Mouse (Mus musculus) kidney, embryonic 14.5 days (tissue): Measurements from ENCODE around the gene Spata45. TPM values are rescaled to one million over a fixed set of nuclear protein-coding genes. Genes with fewer than 3 reads are reported as not detected.
A peak's percentile ranks its signal among the peaks of the same experiment; 100 is the strongest.

ENCODE experiments used
- ATAC-seq: fragments of 200-750 bp; cut with Nextera tagmentation; 2 replicates; pipeline ENCODE4 v1.8.0; 2017; ENCODE audit warnings: moderate number of reproducible peaks, mild to moderate bottlenecking, moderate TSS enrichment, moderate library complexity; ENCODE audit not compliant: low FRiP score, low TSS enrichment
- H3K27ac ChIP-seq: fragments of 300-500 bp; sonication (generic); 2 replicates; pipeline ENCODE4 v1.5.1; 2014; ENCODE audit warnings: low read depth, mild to moderate bottlenecking, low read length, moderate library complexity, mixed read lengths
- H3K27me3 ChIP-seq: fragments of 300-500 bp; sonication (generic); 2 replicates; pipeline ENCODE4 v1.6.1; 2014; ENCODE audit warnings: mild to moderate bottlenecking, low read length; ENCODE audit not compliant: control insufficient read depth, insufficient read depth
- H3K36me3 ChIP-seq: fragments of 300-500 bp; sonication (generic); 2 replicates; pipeline ENCODE4 v1.6.1; 2014; ENCODE audit warnings: low read length, mixed read lengths; ENCODE audit not compliant: control insufficient read depth, insufficient read depth
- H3K4me1 ChIP-seq: fragments of 300-500 bp; sonication (generic); 2 replicates; pipeline ENCODE4 v1.6.1; 2014; ENCODE audit warnings: low read length, mixed read lengths; ENCODE audit not compliant: control insufficient read depth, insufficient read depth
- H3K4me2 ChIP-seq: fragments of 300-500 bp; sonication (generic); replicated peaks from 2 replicates; pipeline ENCODE4 v1.6.1; 2014; ENCODE audit warnings: low read depth, mild to moderate bottlenecking, low read length
- H3K4me3 ChIP-seq: fragments of 300-500 bp; sonication (generic); 2 replicates; pipeline ENCODE4 v1.5.1; 2014; ENCODE audit warnings: mild to moderate bottlenecking, low read length
- H3K9ac ChIP-seq: fragments of 300-500 bp; sonication (generic); 2 replicates; pipeline ENCODE4 v1.6.1; 2014; ENCODE audit warnings: low read depth, mild to moderate bottlenecking, low read length, moderate library complexity
- H3K9me3 ChIP-seq: fragments of 300-500 bp; sonication (generic); 2 replicates; pipeline ENCODE4 v1.6.1; 2016; ENCODE audit warnings: low read length; ENCODE audit not compliant: control insufficient read depth
- WGBS: fragments of 180-500 bp; shearing (Covaris S2); extraction: QIAGEN DNeasy Blood & Tissue Kit; methylation state at CpG from one replicate; pipeline ENCODE4 v1.1.7; 2014; 5-methylcytosine and 5-hydroxymethylcytosine counted together
- polyA plus RNA-seq: library from polyadenylated mRNA; unstranded; fragments of >200 nt; fragmentation: Nextera tagmentation; extraction: Ambion mirVana; gene quantifications from 2 replicates; pipeline ENCODE4 v1.2.1, GENCODE M21; 2014

The Spata45 gene
- polyA plus RNA-seq, 1 experiment from 2014 or later, result not detected

- ATAC-seq, result no peak
- Histone ChIP-seq H3K9me3 (no peaks in the 10 kb centered on the region), H3K4me2 (no peak overlapping the region), H3K4me1 (no peaks in the 10 kb centered on the region), H3K4me3 (no peak overlapping the region), H3K27ac (no peak overlapping the region), H3K36me3 (no peaks in the 10 kb centered on the region), H3K9ac (no peak overlapping the region), H3K27me3 (no peaks in the 10 kb centered on the region)
- WGBS, result 74% methylated on average over 8 of the region's 8 CpGs
Measured at GRCm38 (mm10) chr1:191054870-191055532, 18.6 kb downstream of the Spata45 start.

GRCm38 (mm10) chr1:191055533-191055873 lies 19.1 kb downstream of the Spata45 start:
- Histone ChIP-seq H3K36me3 (no peaks in the 10 kb centered on the region), H3K4me3 (no peak overlapping the region), H3K4me2 (no peak overlapping the region), H3K4me1 (no peaks in the 10 kb centered on the region), H3K27ac (no peak overlapping the region), H3K27me3 (no peaks in the 10 kb centered on the region), H3K9me3 (no peaks in the 10 kb centered on the region), H3K9ac (no peak overlapping the region)
- WGBS, result 75% methylated on average over 2 of the region's 2 CpGs
- no peak for ATAC-seq

- no peak overlapping the region for H3K9ac ChIP-seq
- no peak overlapping the region for H3K27ac ChIP-seq
- H3K36me3 ChIP-seq, result no peaks in the 10 kb centered on the region
- H3K4me2 ChIP-seq, result no peak overlapping the region
- no peaks in the 10 kb centered on the region for H3K4me1 ChIP-seq
- H3K4me3 ChIP-seq, result no peak overlapping the region
- no peaks in the 10 kb centered on the region for H3K27me3 ChIP-seq
- no peaks in the 10 kb centered on the region for H3K9me3 ChIP-seq
- ATAC-seq, result no peak
- 65% methylated on average over 3 of the region's 3 CpGs for WGBS
Measured at GRCm38 (mm10) chr1:191057461-191057860, 21.0 kb downstream of the Spata45 start.

GRCm38 (mm10) chr1:191062241-191062780 lies 25.9 kb downstream of the Spata45 start:
- H3K36me3 ChIP-seq, result peaks cover 20% of the 10 kb centered on the region
- 5% methylated on average over 15 of the region's 15 CpGs for whole genome bisulfite sequencing
- peak; percentile 17 for ATAC-seq
- H3K9me3 ChIP-seq, result no peaks in the 10 kb centered on the region
- peak overlapping the region; percentile 93 for H3K4me3 ChIP-seq
- no peaks in the 10 kb centered on the region for H3K27me3 ChIP-seq
- peak overlapping the region; percentile 89 for H3K9ac ChIP-seq
- H3K4me2 ChIP-seq, result peak overlapping the region; percentile 87
- H3K27ac ChIP-seq, result no peak overlapping the region; the same call in 1 of the 2 replicates
- peaks cover 8% of the 10 kb centered on the region for H3K4me1 ChIP-seq

- Histone ChIP-seq H3K9me3 (no peaks in the 10 kb centered on the region), H3K4me1 (peaks cover 8% of the 10 kb centered on the region), H3K27ac (peak within 1 kb of the TSS; percentile 65), H3K36me3 (peaks cover 24% of the 10 kb centered on the region), H3K27me3 (no peaks in the 10 kb centered on the region), H3K9ac (peak within 1 kb of the TSS; percentile 89), H3K4me3 (peak within 1 kb of the TSS; percentile 93), H3K4me2 (peak within 1 kb of the TSS; percentile 87)
- WGBS, result under 1% methylated on average over 56 of the region's 56 CpGs
- peak; percentile 91 for ATAC-seq
Measured at GRCm38 (mm10) chr1:191062781-191063485, 26.5 kb downstream of the Spata45 start, which contains the start of the genes Tatdn3 and Nsl1. Gene Tatdn3, minus strand, starts transcription at chr1:191062932. Gene Nsl1, plus strand, starts transcription at chr1:191063012.

GRCm38 (mm10) chr1:191063700-191064099 lies 27.3 kb downstream of the Spata45 start:
- no peak overlapping the region for H3K27ac ChIP-seq
- peak overlapping the region; percentile 89 for H3K9ac ChIP-seq
- peaks cover 32% of the 10 kb centered on the region for H3K36me3 ChIP-seq
- H3K4me3 ChIP-seq, result peak overlapping the region; percentile 93
- H3K9me3 ChIP-seq, result no peaks in the 10 kb centered on the region
- WGBS, result 65% methylated on average over 9 of the region's 9 CpGs
- no peak for ATAC-seq
- no peaks in the 10 kb centered on the region for H3K27me3 ChIP-seq
- H3K4me2 ChIP-seq, result peak overlapping the region; percentile 65
- H3K4me1 ChIP-seq, result peaks cover 8% of the 10 kb centered on the region

GRCm38 (mm10) chr1:191064535-191064934 lies 28.1 kb downstream of the Spata45 start:
- peaks cover 40% of the 10 kb centered on the region for H3K36me3 ChIP-seq
- H3K27ac ChIP-seq, result no peak overlapping the region
- H3K9ac ChIP-seq, result no peak overlapping the region
- WGBS, result 91% methylated on average over 2 of the region's 2 CpGs
- H3K4me2 ChIP-seq, result no peak overlapping the region
- H3K4me3 ChIP-seq, result no peak overlapping the region
- no peak for ATAC-seq
- H3K27me3 ChIP-seq, result no peaks in the 10 kb centered on the region
- H3K9me3 ChIP-seq, result no peaks in the 10 kb centered on the region
- H3K4me1 ChIP-seq, result peaks cover 8% of the 10 kb centered on the region

GRCm38 (mm10) chr1:191065188-191065587 lies 28.7 kb downstream of the Spata45 start:
- H3K9me3 ChIP-seq, result no peaks in the 10 kb centered on the region
- 82% methylated on average over 4 of the region's 4 CpGs for WGBS
- H3K27me3 ChIP-seq, result no peaks in the 10 kb centered on the region
- no peak overlapping the region for H3K4me2 ChIP-seq
- no peak overlapping the region for H3K9ac ChIP-seq
- no peak overlapping the region for H3K4me3 ChIP-seq
- no peak for ATAC-seq
- peaks cover 8% of the 10 kb centered on the region for H3K4me1 ChIP-seq
- H3K27ac ChIP-seq, result no peak overlapping the region
- peaks cover 47% of the 10 kb centered on the region for H3K36me3 ChIP-seq

GRCm38 (mm10) chr1:191068377-191068776 lies 31.9 kb downstream of the Spata45 start:
- Histone ChIP-seq H3K36me3 (peaks cover 76% of the 10 kb centered on the region), H3K4me3 (no peak overlapping the region), H3K27ac (no peak overlapping the region), H3K9me3 (no peaks in the 10 kb centered on the region), H3K4me2 (no peak overlapping the region), H3K9ac (no peak overlapping the region), H3K4me1 (peaks cover 11% of the 10 kb centered on the region), H3K27me3 (no peaks in the 10 kb centered on the region)
- WGBS, result 83% methylated on average over 5 of the region's 5 CpGs
- no peak for ATAC-seq
